Mouse (Mus musculus) heart, postnatal 4 days (tissue): Measurements from ENCODE around the gene Evpl. TPM values are rescaled to one million over a fixed set of nuclear protein-coding genes. Genes with fewer than 3 reads are reported as not detected.
A peak's percentile ranks its signal among the peaks of the same experiment; 100 is the strongest.

Source experiments
- DNase-seq: peaks from one replicate; pipeline ENCODE4 v3.0.0; 2021
- total RNA-seq, 2 experiments: library from RNA; stranded (reverse); gene quantifications; 2 replicates each; pipeline ENCODE4 v1.2.3; 2021

Gene Evpl
- total RNA-seq, 2 experiments from 2014 or later: 1.2 to 1.6 TPM

DNA sequence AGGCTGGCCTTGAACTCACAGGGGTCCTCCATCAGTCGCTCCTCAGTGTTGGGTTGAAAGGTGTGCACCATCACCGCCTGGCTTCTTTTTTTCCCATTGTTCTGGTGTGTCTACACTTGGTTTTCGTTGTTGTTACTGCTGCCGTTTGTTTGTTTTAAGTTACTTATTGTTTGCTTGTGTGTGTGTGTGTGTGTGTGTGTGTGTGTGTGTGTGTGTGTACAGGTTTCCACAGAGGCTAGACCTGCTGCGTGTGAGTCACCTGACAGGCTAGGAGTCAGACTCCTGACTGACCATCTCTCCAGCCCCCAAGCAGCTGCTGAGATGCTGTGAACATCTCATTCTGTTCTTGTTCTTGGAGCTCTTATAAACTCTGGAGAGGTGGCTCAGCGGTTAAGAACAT is 25.0 kb downstream of the Evpl start:
- no peak for DNase-seq

DNA sequence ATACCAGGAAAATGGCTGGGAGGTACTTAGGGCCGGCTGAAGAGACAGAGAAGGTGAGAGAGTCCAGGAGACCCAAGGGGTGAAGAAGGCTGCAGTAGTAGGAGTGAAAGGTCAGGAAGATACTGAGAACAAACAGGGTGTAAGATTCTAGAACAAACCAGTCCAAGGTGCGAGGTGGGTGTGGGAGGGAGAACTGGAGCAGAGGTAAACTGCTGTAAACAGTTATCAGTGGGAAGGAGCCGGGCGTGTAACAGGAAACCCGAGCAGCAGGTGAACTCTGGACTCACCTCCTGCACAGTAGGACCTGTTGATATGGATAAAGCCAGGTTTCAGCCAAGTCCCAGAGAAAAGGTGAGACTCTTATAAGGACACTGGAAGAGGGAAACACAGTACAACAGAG is 27.2 kb downstream of the Evpl start:
- no peak for DNase-seq

GRCm38 (mm10) chr11:116209257-116209656 is 28.6 kb downstream of the Evpl start:
- DNase-seq: no peak

- no peak for DNase-seq
Observed at GRCm38 (mm10) chr11:116208660-116209059, 29.2 kb downstream of the Evpl start.

- DNase-seq: no peak
Observed at GRCm38 (mm10) chr11:116206678-116207077, 31.2 kb downstream of the Evpl start.

- DNase-seq: no peak
Observed at GRCm38 (mm10) chr11:116203150-116203549, 34.7 kb downstream of the Evpl start.

- DNase-seq: no peak
Observed at GRCm38 (mm10) chr11:116201151-116201550, 36.7 kb downstream of the Evpl start.

- DNase-seq: peak; percentile 98
Observed at GRCm38 (mm10) chr11:116198639-116199531, 39.0 kb downstream of the Evpl start, which contains the start of the genes Ten1 and Acox1. TSS of gene Ten1 (plus strand) at chr11:116198855. TSS of gene Acox1 (minus strand) at chr11:116199045.

- no peak for DNase-seq
Observed at GRCm38 (mm10) chr11:116198132-116198531, 39.7 kb downstream of the Evpl start.

GRCm38 (mm10) chr11:116197584-116197906 is 40.3 kb downstream of the Evpl start:
- no peak for DNase-seq

DNA sequence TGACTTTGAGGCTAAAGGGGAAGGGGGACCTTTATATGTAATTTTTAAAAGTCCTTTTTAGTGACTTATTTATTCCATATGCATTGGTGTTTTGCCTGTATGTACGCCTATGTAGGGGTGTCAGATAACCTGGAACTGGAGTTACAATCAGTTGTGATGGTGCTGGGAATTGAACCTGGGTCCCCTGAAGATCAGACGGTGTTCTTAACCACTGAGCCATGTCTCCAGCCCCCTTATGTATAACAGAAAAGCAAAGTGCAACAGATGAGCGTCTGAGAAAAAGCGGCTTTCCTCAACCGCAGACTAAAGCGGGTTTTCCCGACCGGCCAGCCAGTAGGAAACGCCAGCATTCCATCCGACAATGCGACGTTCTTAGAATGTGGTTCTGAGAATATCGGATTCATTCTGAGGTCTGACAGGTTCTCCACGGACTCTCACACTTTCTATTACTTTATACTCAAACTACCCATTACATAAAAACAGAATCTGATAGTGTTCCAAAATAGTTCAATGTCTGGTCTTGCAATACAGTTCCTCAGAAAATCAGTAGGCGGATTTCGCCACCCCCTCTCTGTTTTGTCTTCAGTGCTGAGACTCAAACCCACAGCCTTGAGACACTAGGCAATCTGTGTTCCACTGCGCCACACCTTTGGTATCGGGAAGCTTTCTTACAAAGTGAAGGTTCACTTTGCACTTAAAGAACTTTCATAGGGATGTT is 40.9 kb downstream of the Evpl start:
- no peak for DNase-seq

- no peak for DNase-seq
Observed at GRCm38 (mm10) chr11:116196336-116196735, 41.5 kb downstream of the Evpl start.

- no peak for DNase-seq
Observed at GRCm38 (mm10) chr11:116195252-116195651, 42.6 kb downstream of the Evpl start.

- DNase-seq: no peak
Observed at GRCm38 (mm10) chr11:116194619-116195018, 43.3 kb downstream of the Evpl start.

DNA sequence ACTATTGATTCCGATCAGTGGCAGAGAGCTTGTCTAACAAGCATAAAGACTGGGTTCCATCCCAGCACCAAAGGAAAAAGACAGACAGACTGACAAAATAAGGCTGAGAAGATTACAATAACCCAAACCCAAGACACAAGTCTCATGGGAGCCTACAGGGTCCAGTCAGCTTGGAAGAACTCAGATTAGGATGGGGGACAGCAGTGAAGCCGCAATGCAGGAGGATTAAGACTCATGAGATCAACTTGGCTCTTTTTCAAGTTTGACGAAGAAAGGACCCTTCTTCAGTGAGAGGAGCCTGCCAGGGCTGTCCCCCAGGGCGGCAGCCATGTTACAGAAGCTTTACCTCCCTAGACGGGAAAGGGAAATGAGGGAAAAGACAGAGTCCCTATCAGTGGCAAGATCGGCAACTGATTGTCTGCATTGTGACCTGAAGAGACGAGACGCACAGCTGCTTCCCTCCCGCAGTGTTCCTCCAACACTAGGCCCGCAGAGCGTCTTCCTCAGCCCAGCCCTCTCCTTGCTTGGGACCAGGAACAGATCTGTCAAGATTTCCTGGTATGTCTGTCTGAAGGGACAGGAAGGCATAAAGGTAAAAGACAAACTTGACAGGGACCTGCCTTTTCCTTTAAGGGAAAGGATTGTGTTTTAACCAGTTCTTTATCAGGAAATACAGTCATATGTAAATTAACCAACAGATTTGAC is 50.5 kb downstream of the Evpl start:
- no peak for DNase-seq

- DNase-seq: no peak
Observed at GRCm38 (mm10) chr11:116186360-116186759, 51.5 kb downstream of the Evpl start.

- peak; percentile 25 for DNase-seq
Observed at GRCm38 (mm10) chr11:116185836-116186235, 52.0 kb downstream of the Evpl start.

DNA sequence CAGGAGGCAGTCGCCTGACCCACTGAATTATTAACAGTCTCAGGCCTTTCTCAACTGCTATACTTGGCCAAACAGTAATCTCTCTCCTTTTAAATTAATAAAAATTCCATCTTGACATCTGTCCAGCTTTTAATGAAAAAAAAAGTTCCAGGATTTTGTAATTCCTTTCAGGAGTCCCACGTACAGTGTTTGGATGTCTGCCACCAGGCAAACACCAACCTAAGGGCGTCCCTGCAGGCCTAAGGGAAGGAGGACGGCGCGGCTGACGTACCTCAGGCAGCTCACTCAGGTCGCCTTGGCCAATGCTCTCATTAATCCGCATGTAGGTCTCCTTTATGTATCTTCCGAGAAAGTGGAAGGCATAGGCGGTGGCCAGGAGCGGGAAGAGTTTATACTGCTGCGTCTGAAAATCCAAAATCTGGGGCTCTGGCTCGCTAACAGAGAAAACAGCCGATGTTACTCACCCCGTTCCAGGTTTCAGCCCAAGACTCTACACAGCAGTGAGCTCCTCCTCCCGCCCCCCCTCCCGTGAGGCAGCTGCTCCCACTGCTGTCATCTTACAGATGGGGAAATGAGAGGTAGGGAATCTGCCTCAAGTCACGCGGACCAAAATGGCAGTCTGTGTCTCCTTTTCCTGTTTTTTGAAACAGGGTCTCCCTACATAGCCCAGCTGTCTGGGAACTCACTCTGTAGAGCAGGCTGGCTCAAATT is 59.3 kb downstream of the Evpl start:
- no peak for DNase-seq

DNA sequence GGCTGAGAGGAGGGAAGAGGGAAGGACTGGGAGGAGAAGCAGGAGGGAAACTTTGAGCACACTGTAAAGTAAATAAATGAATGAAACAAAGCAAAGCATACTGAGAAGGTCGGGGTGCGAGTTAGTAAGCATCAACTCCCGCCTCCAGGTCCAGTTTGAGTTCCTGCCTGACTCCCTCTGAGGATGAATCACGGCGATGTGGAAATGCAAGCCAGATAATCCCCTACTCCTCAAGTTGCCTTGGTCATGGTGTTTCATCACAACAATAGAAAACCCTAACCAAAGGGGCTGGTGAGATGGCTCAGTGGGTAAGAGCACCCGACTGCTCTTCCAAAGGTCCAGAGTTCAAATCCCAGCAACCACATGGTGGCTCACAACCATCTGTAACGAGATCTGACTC is 61.9 kb downstream of the Evpl start:
- DNase-seq: no peak

DNA sequence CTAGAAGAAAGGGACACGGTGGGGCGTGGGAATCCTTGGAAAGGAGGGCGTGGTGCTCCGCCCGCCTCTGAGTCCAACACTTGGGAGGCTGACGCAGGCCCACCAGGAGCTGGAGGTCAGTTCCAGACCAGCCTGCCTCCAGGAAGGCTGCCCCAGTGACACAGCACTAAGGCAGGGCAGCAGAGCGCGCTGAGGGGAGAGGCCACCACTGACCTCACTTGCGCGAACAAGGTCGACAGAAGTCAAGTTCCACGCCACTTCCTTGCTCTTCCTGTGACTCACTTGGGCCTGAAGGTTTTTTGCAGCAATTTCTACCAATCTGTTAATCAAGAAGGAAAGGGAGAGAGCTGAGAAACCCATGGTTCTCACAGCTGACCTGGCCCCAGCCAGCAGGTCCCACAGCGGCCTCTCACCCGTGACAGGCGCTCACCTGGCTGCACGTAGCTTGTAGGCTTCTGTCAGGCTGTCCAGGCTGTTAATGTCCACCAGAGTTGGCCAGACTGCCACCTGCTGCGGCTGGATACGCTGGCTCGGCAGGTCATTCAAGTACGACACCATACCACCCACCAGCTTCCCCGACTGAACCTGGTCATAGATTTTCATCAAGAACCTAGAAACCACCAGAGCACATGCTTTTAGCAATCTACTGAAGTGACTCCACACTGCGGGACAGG is 63.0 kb downstream of the Evpl start:
- DNase-seq: no peak

DNA sequence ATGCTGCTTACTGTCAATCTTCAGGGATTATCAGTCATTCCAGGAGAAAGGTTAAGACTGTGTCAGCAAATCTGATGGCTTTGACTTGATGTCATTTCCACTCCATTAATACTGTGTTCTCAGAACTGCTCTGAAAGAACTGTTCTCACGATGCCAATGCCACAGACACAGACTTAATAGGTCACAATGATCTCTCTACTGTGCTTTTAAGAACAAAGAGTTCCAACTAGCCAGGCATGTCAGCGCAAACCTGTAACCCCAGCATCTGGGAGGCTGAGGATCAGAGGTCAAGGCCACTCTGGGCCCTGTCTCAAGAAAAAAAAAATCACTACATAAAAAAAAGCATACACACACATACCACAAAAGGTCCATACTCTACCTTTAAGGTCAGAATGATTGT is 65.9 kb downstream of the Evpl start:
- DNase-seq: no peak
